Mouse (Mus musculus) erythroid progenitor cell, adult 5-6 weeks (primary cell): ENCODE measurements around the gene Tbc1d10b. TPM values are rescaled to one million over a fixed set of nuclear protein-coding genes. Genes with fewer than 3 reads are reported as not detected.
"Not testable (repeated sequence)": the region's sequence is repeated elsewhere in the genome, so short reads cannot be mapped to it uniquely, and the experiment has no call there.

Experiments used
- ATAC-seq: replicated peaks from 2 replicates; pipeline ENCODE4 v1.8.0; 2016; ENCODE audit warnings: moderate number of reproducible peaks, mild to moderate bottlenecking, moderate TSS enrichment, inconsistent platforms; ENCODE audit not compliant: poor library complexity, low FRiP score, severe bottlenecking
- total RNA-seq, 2 experiments: library from RNA; stranded (forward) in 1 of 2; stranded (reverse) in 1 of 2; fragments of 150-400 nt in 1 of 2; fragments of 186-747, 209-891 nt in 1 of 2; gene quantifications; 2 replicates each; pipeline versions ENCODE4 v1.2.3 to v1.2.4; 2015 to 2017; ENCODE audit warnings: low replicate concordance in 2 of 2

The Tbc1d10b gene
- 25.6 and 36.4 TPM in 2 replicates for total RNA-seq (2015; ENCODE audit: low replicate concordance)
- 85.3 and 173 TPM in 2 replicates for total RNA-seq (2017; ENCODE audit: low replicate concordance)

DNA sequence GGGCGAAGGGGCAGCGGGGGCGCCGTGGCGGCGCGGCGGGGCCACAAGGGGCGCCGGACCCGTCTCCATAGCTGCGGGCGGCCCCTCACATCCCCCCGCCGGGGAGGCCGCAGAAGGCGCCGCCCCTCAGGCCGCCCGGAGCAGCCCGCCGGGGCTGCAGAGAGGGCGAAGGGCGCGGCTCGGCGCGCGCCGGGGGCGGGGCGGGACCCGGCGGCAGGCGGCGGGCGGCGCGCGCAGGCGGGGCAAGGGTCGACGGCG is at the start of gene Tbc1d10b:
Gene Tbc1d10b (minus strand): TSS at position 174 of the 258 bp plus-strand sequence.
- ATAC-seq: peak; percentile 37

DNA sequence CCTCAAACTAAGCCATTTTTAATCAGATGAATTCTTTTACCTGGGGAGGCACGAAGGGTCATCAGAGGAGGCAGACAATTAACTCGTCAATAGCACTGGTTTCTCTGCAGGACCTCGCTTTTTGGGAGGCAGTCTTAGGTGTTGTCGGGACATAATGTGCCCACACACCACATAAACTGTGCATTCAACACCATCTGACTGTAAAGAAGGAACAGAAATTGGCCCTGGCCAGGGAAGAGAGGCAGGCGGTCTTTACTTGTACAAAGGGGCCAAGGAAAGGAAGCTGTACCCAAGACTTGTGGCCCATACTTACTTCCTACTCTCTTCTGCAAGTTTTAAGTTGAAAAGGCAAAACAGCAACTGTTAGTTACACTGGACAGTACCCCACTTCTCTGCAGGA is 48.2 kb upstream of the Tbc1d10b start:
- ATAC-seq: no peak

DNA sequence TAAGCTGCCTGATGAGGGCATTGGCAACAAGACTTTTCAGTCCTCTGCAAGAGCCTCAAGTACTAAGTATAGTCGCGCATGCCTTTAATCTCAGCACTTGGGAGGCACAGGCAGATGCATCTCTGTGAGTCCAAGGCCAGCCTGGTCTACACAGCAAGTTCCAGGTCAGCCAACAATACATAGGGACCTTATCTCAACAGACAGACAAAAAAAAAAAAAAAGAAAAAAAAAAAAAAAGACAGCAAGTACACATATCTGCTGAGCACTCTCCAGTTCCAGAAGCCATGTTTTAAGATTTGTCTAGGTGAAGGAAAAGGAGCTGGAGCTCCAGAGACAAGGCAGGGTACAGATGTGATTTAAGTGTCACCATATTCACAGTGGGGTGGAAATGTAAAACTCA is 47.7 kb upstream of the Tbc1d10b start:
- no peak for ATAC-seq

DNA sequence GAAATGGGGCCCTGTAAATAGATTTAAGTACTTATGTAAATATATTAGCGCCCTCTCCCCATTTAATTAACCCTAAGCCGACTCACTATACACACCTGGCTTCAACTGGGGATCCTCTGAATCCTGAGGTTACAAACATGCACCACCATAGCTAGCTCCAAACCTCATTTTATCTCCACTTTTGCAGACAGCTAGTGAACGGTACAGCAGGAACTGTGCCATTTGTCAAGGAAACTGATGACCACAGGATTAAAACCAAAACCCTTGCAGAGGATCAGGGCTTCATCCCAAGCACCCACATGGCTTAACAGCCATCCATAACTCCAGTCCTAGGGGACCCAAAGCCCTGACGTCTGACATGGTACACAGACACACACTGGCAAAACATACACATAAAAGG is 46.7 kb upstream of the Tbc1d10b start:
- ATAC-seq: no peak

DNA sequence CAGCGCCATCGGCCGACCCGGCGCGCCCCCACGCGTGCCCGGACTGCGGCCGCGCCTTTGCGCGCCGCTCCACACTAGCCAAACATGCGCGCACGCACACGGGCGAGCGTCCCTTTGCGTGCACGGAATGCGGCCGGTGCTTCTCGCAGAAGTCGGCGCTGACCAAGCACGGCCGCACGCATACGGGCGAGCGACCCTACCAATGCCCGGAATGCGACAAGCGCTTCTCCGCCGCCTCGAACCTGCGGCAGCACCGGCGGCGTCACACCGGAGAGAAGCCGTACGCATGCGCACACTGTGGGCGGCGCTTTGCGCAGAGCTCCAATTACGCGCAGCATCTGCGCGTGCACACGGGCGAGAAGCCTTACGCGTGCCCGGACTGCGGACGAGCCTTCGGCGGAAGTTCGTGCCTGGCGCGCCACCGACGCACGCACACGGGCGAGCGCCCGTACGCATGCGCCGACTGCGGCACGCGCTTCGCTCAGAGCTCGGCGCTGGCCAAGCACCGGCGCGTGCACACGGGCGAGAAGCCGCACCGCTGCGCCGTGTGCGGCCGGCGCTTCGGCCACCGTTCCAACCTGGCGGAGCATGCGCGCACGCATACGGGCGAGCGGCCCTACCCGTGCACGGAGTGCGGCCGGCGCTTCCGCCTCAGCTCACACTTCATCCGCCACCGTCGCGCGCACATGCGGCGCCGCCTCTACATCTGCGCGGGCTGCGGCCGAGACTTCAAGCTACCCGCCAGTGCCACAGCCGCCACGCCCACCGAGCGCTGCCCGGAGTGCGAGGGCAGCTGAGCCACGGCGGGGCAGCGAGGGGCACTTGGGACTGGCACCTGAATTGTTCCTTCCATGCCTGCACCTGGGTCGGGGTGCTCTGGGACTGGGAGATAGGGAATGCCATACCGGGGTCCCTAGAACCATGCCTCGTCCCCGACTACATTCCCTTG is 45.8 kb upstream of the Tbc1d10b start:
- ATAC-seq: peak; percentile 90

DNA sequence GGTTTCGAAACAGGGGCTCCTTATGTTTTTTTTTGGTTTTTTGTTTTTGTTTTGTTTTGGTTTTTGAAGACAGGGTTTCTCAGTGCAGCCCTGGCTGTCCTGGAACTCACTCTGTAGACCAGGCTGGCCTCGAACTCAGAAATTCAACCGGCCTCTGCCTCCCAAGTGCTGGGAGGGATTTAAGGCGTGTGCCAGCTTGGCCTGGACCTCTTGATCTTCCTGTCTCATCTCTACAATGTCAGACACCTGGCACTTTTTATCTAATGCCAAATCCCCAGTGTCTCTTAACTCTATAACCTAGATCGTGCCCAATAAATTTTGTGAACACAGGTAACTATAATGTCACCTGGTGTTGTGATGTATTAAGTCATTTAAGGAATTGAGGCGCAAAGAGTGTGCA is 45.1 kb upstream of the Tbc1d10b start:
- no peak for ATAC-seq

DNA sequence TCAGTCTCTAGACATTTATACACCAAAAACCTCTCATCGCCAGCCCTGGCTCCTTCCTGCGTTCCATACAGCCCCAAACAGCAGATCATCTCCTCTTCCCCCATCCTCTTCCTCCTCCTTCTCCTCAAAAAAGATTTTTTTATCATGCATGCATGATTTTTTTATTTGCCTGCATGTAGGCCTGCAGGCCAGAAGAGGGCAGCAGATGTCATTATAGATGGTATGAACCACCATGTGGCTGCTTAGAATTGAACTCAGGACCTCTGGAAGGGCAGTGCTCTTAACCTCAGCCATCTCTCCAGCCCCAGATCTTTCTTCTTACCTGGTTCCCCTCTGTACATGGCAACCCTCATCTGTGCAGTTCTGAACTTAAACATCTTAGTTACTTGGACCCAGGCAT is 44.1 kb upstream of the Tbc1d10b start:
- ATAC-seq: no peak

DNA sequence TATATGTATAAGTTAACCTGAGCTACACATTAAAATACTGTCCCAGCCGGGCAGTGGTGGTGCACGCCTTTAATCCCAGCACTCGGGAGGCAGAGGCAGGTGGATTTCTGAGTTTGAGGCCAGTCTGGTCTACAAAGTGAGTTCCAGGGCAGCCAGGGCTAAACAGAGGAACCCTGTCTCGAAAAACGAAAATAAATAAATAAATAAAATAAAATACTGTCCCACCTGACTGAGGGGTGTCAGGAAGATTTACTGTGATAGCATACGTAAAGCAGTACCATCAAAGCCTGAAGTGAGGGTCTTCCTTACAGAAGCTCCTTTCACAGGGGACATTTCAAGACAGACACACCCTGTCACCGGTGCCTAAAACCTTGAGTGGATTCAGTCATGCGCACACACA is 42.2 kb upstream of the Tbc1d10b start:
- ATAC-seq: not testable (repeated sequence)

DNA sequence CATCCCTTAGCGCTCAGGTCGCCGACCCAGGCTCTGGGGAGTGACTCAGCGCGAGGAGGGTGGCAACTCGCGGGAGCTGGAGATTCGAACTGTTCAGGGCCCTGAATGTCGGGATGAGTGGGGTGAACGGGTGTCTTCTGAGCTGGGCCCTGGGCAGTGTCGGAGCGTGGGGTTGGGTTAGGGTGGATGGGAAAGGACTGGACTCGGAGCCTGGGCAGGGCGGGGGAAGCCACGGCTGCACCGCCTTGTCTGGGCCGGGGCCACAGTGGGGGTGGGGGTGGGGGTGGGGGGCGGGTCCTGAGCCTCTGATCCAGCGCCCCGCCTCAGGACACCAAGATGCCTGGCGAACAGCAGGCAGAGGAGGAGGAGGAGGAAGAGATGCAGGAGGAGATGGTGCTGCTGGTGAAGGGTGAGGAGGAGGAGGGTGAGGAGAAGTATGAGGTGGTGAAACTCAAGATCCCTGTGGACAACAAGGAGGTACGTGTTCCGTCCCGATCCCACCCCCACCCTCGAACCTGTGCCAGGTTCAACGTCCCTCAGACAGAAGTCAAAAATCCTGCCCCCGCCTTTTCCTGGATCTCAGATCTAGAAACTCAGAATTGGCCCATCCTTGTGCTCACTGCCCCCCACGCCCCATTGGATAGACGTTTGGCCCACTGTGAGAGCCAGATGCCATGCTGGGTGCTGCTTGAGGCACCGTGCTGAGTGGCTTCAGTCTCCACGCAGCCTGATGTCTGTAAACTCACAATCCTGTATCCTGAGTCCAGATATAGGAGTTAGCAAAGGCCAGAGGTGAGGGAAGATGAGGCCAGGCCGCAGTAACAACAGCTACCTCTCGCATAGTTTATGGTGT is 36.6 kb upstream of the Tbc1d10b start:
- ATAC-seq: no peak

DNA sequence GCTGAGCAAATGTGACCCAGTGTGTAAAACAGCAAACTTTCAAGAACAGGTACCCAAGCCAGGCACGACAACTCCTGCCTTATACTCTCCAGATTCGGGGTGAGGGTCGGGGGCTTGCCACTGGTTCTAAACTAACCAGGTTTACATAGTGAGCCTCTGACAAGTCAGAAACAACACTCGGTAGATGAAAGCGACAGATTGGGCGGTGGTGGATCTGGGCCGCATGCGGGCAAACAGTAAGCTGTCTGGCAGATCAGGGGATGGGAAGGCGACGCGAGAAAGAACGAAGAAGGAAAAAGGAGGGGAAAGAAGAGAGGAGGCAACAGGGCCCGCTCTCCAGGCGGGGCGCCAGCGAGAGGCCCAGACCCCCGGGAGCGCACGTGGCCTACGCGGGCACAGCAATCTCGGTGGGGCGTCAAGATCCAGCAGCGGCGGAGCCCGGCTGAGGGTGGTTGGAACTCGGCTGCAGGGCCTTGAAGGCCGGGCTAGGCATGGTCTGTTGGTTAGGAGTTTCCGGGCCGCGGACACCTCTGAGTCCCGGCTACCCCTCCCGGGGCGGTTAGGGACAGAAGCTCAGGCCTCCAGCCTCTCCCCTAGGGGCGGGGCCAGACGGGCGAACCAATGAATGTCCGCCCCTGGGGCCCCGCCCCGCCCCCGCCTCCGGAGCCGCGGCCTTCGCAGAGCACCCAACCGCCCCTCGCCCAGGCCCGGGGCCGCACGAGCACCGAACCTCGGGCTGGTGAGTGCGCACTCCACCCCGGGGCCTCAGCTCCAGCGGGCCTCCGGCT is 35.8 kb upstream of the Tbc1d10b start, which contains the start of gene Zfp771:
Gene Zfp771 (plus strand): TSS at position 405 of the 788 bp plus-strand sequence.
- peak; percentile 94 for ATAC-seq

DNA sequence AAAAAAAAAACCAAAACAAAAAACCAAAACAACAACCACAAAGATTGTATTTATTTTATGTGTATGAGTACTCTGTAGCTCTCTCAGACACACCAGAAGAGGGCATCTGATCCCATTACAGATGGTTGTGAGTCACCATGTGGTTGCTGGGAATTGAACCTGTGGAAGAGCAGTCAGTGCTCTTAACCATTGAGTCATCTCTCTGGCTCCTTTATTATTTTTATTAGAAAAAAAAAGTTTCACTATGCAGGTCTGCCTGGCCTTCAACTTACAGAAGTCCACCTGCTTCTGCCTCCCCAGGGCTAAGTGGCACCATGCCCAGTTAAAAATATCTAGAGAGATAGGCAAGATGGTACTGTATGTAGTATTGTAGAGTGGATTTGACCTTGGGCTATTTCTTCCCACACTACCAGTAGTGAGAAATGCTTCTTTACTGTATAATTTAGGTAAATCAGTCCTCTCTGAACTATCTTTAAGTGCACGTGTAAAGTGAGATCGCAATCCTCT is 35.1 kb upstream of the Tbc1d10b start:
- 0 out of 2 replicates have a peak, but pooled peaks have one; percentile 3 for ATAC-seq

DNA sequence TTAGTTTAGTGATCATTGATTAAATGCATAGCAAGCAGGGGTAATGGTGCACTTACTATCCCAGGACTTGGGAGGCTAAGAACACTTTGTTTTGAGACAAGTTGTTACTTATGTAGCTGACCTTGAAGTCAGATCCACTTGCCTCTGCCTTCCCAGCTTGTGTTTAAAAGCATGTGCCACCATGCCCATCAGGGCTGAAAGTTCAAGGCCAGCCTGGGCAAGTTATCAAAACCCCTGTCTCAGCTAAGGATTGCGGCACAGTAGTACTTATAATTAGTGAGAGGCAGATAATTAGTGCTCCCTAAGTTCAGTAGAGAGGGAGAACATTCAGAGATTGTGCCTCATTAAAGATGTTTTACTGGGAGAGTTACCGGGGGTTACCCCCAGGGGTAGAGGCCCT is 26.5 kb upstream of the Tbc1d10b start:
- no peak for ATAC-seq

DNA sequence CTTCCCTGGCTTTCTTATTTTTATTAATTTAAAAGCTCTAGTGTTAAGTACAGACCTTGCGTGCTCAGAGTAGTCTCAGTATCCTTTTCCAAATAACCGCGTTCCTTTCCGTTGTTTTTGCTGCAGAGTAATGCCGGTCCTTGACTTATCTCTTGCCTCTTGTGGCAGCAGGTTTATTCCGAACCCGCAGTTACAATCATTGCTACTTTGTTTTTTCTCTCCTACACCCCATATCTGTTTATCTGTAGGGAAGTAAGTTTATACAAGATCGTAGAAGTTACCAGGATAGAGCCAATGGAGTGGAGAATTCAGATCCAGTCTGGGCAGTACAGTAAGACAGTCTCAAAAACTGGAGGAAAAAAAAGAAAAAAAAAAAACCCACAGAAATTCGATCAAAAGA is 25.5 kb upstream of the Tbc1d10b start:
- no peak for ATAC-seq

DNA sequence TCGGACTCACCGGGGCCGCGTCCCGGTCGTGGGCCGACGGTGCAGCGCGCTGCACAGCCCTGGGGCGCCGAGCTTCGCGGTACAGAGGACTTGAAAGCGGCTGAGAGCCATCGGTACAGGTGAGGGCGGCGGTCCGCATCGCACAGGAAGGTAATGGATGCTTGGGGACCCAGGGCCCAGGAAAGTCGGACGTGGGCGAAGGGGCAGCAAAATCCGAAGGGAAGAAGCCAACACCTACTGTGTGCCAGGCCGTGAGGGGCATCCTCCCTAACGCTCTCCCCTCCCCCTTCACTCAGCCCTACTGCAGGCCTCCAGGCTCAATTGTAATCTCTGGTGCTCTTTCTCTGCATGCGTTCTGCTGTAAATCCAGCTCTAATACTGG is 25.1 kb upstream of the Tbc1d10b start:
- ATAC-seq: peak; percentile 17

DNA sequence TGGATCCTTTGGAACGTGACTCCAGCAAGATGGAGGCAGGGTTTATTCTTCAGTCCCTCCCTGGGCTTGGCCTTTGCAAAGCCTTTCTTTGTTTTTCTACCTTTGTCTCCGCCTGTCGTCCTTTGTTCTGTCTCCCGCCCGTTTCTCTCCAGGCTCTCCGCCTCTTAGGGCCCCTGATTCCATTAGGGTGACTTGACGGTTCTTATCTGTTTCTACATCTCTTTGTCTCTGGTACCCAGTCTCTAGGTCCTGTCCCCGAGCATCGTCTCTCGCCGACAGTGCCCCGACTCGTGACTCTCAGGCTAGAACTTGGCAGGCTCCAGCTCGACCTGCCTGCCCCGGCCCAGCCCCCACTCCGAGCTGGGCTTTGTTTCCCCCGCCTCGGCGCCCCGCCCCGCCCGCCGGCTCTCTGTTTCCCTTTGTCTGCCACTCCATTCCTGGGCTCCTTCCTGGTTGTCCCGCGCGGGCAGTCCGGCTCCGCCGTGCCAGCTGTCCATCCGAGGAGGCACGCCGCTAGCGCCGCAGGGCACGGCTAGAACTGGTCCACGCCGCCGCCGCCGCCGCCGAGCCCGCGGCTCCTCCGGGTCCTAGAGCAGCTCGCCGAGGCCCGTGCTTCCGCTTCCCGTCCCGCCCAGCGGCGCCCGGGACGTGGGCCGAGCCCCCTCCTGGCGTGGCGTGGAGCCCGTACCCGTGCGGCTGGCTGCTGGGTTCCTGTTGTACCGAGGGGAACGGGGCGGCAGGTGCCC is 24.5 kb upstream of the Tbc1d10b start, which contains the start of the genes Zfp553 and Sept1:
Gene Zfp553 (plus strand): TSS at position 440 of the 746 bp plus-strand sequence.
Gene Sept1 (minus strand): TSS at position 509 of the 746 bp plus-strand sequence.
- ATAC-seq: peak; percentile 70

DNA sequence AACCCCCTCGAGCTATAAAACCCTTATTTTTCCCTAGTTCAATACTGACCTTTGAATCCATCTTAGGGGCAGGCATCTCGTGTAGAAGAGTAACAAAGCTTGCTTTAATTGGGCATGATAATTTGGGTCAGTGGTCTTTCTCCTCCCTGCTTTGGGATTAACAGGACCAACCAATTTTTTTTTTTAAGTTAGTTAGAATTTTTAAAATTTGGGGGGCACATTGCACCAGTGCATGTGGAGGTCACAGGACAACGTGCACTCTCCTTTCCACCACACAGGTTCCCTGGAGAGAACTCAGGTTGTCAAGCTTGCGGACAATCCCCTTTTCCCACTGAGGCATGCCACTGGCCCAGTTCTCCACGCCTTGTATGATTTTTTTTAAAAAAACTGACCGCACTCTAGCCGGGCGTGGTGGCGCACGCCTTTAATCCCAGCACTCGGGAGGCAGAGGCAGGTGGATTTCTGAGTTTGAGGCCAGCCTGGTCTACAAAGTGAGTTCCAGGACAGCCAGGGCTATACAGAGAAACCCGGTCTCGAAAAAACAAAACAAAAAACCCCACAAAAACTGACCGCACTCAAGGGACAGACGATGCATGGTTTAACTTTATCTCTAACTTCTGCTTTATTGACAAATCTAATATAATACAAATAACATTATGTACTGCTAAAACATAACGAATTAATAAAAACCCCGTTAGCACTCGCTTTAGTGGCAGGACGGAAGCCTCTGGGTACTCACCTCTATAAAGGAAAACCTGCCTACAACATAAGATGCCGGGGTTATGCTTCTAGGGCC is 23.8 kb upstream of the Tbc1d10b start:
- no peak for ATAC-seq

DNA sequence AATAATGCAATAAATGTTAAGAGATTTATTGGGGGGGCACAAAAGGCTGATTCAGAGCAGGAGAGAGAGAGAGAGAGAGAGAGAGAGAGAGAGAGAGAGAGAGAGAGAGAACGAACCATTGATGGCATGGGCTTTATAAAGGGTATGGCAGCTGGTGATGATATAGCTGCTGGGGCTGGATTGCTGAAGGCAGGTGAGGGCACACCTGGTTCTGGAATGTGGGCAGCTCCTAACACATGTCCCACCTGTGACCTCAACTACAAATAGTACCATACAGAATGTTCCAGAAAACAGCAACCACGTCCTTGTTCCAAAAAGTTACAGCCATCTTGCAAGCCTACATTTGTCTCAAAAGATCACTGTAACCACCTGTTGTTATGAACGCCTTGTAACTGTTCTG is 23.1 kb upstream of the Tbc1d10b start:
- ATAC-seq: no peak

DNA sequence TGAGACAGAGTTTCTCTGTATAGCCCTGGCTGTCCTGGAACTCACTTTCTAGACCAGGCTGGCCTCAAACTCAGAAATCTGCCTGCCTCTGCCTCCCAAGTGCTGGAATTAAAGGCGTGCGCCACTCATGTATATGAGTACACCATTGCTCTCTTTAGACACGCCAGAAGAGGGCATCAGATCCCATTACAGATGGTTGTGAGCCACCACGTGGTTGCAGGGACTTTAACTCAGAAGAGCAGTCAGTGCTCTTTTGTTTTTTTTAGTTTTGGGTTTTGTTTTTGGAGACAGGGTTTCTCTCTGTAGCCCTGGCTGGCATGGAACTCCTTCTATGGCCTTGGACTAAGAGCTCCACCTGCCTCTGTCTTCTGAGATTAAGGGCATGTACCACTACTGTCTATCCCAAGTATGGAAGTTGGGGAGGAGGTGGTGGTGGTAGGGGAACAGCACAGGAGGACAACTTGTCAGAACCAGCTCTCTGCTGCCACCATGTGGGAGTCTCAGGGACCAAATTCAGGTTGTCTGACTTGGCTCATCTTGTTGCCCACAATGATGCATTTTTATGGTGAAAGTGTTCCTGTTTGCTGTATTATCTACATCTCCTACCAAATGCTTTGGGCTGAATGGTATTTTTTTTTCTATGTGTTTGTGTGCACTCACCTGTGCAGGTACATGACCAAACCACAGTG is 20.5 kb upstream of the Tbc1d10b start:
- ATAC-seq: peak; percentile 65
